Mouse (Mus musculus) CH12.LX (cell line): ENCODE results near the gene Slc25a36. TPM values are rescaled to one million over a fixed set of nuclear protein-coding genes. Genes with fewer than 3 reads are reported as not detected.
A peak's percentile ranks its signal among the peaks of the same experiment; 100 is the strongest.

Experiments used
- DNase-seq: peaks from one replicate; pipeline ENCODE4 v3.0.0-alpha.2; 2013; ENCODE audit errors: extremely low read depth
- H3K27ac ChIP-seq: 2 replicates; pipeline ENCODE4 v1.5.1; 2012; ENCODE audit warnings: low read depth, mild to moderate bottlenecking, control low read depth, moderate library complexity; ENCODE audit not compliant: insufficient read depth
- H3K27me3 ChIP-seq: replicated peaks from 2 replicates; pipeline ENCODE3; 2012; ENCODE audit warnings: inconsistent platforms
- H3K36me3 ChIP-seq, 2 experiments: replicated peaks in 1 of 2; 2 replicates each; pipeline versions ENCODE3 to v1.6.1; 2012; ENCODE audit warnings: inconsistent platforms in 1 of 2, low read length in 1 of 2, mild to moderate bottlenecking in 1 of 2, mixed read lengths in 1 of 2, moderate library complexity in 1 of 2; ENCODE audit not compliant: control insufficient read depth in 1 of 2, insufficient read depth in 1 of 2
- H3K4me1 ChIP-seq, 2 experiments: 2 replicates each; pipeline ENCODE4 v1.6.1; 2012; ENCODE audit warnings: inconsistent platforms in 1 of 2, moderate library complexity in 1 of 2; ENCODE audit not compliant: insufficient read depth in 2 of 2, control insufficient read depth in 1 of 2
- H3K4me2 ChIP-seq: 2 replicates; pipeline ENCODE4 v1.6.1; 2012; ENCODE audit warnings: low read depth, mild to moderate bottlenecking, control low read depth; ENCODE audit not compliant: poor library complexity, insufficient read depth, severe bottlenecking
- H3K4me3 ChIP-seq, 3 experiments: fragments of 150-350 bp in 1 of 3; sonication (generic) in 1 of 3; replicated peaks in 1 of 3; 2 replicates each; pipeline versions ENCODE3 to v1.5.1; 2011 to 2012; ENCODE audit warnings: low read depth in 2 of 3, low read length in 2 of 3, mild to moderate bottlenecking in 2 of 3, moderate library complexity in 2 of 3, control low read depth in 1 of 3, improper control_type of control experiment in 1 of 3, inconsistent platforms in 1 of 3, mixed read lengths in 1 of 3; ENCODE audit not compliant: poor library complexity in 1 of 3
- H3K79me2 ChIP-seq: replicated peaks from 2 replicates; pipeline ENCODE4 v1.6.1; 2012; ENCODE audit warnings: mild to moderate bottlenecking, moderate library complexity; ENCODE audit not compliant: control insufficient read depth, poor library complexity, insufficient read depth, severe bottlenecking; ENCODE audit errors: extremely low read depth
- H3K9ac ChIP-seq: 2 replicates; pipeline ENCODE4 v1.6.1; 2012; ENCODE audit warnings: low read depth, mild to moderate bottlenecking, control low read depth, moderate library complexity; ENCODE audit not compliant: insufficient read depth
- H3K9me3 ChIP-seq: replicated peaks from 2 replicates; pipeline ENCODE3; 2012; ENCODE audit warnings: low read length, inconsistent platforms, mixed read lengths
- BHLHE40 ChIP-seq: IDR thresholded peaks from 2 replicates; pipeline ENCODE4 v1.6.1; 2011; ENCODE audit warnings: mild to moderate bottlenecking, low read depth, low read length, improper control_type of control experiment
- E2F4 ChIP-seq: IDR thresholded peaks from 2 replicates; pipeline ENCODE4 v1.6.1; 2011; ENCODE audit warnings: low read depth, low read length, improper control_type of control experiment; ENCODE audit not compliant: insufficient replicate concordance
- GABPA ChIP-seq: IDR thresholded peaks from 2 replicates; pipeline ENCODE4 v1.6.1; 2012; ENCODE audit warnings: low read depth, low read length, improper control_type of control experiment, inconsistent platforms; ENCODE audit not compliant: insufficient replicate concordance
- IRF4 ChIP-seq: IDR thresholded peaks from 2 replicates; pipeline ENCODE4 v1.6.1; 2014; ENCODE audit warnings: low read depth, mild to moderate bottlenecking, inconsistent platforms, low read length, improper control_type of control experiment
- JUND ChIP-seq: conservative IDR thresholded peaks from 2 replicates; pipeline ENCODE4 v1.6.1; 2011; ENCODE audit warnings: low read depth, low read length, improper control_type of control experiment
- NELFE ChIP-seq: IDR thresholded peaks from 2 replicates; pipeline ENCODE4 v1.6.1; 2011; ENCODE audit warnings: low read depth, low read length, improper control_type of control experiment
- PAX5 ChIP-seq: IDR thresholded peaks from 2 replicates; pipeline ENCODE4 v1.6.1; 2012; ENCODE audit warnings: low read length, inconsistent platforms, mixed read lengths
- POLR2AphosphoS2 ChIP-seq: IDR thresholded peaks from 2 replicates; pipeline ENCODE4 v1.6.1; 2011; ENCODE audit warnings: low read depth, low read length, improper control_type of control experiment
- RAD21 ChIP-seq: IDR thresholded peaks from 2 replicates; pipeline ENCODE4 v1.6.1; 2011; ENCODE audit warnings: low read depth, mild to moderate bottlenecking, low read length, improper control_type of control experiment, moderate library complexity
- TCF12 ChIP-seq: IDR thresholded peaks from 2 replicates; pipeline ENCODE4 v1.6.1; 2014; ENCODE audit warnings: low read depth, mild to moderate bottlenecking, inconsistent platforms, low read length, improper control_type of control experiment
- ZMIZ1 ChIP-seq: IDR thresholded peaks from 2 replicates; pipeline ENCODE4 v1.6.1; 2012; ENCODE audit warnings: low read depth, mild to moderate bottlenecking, inconsistent platforms, low read length, improper control_type of control experiment
- ZNF384 ChIP-seq: IDR thresholded peaks from 2 replicates; pipeline ENCODE4 v1.6.1; 2012; ENCODE audit warnings: low read depth, low read length, improper control_type of control experiment, inconsistent platforms
- dilution Hi-C: fragments of 300-500 bp; cut with MboI; formaldehyde crosslinking; loops from 2 replicates; pipeline ENCODE4 v1.14.3; 2020; ENCODE audit warnings: low sequenced_read_pairs; ENCODE audit not compliant: extremely low pct_unique_long_range_greater_than_20kb, extremely low pct_ligation_motif_present
- in situ Hi-C: fragments of 300-500 bp; cut with MboI; formaldehyde crosslinking; loops from 3 replicates; pipeline ENCODE4 v1.14.3; 2019; ENCODE audit warnings: low sequenced_read_pairs, low pct_ligation_motif_present, low pct_unique_long_range_greater_than_20kb, mixed read lengths
- polyA plus RNA-seq: library from polyadenylated mRNA; unstranded; fragments of >175 nt; gene quantifications from 2 replicates; pipeline ENCODE4 v1.2.1, GENCODE M21; 2012; ENCODE audit warnings: low read depth; ENCODE audit not compliant: insufficient read length
- total RNA-seq, 2 experiments: library from RNA; depleted of rRNA; stranded (reverse); fragments of 300-350 nt in 1 of 2; fragments of >200 nt in 1 of 2; gene quantifications; 2 replicates each; pipeline ENCODE4 v1.2.3; 2012 to 2014

The Slc25a36 gene
- total and polyA plus RNA-seq, 3 experiments = 14.9 to 35.6 (median 18.7) TPM

- TF ChIP-seq NELFE (no peak), ZMIZ1 (no peak), RAD21 (no peak), GABPA (no peak), PAX5 (no peak)
- peaks cover 3 to 14% of the 10 kb centered on the region in 2 experiments for H3K36me3 ChIP-seq
- dilution Hi-C loops (no loop called here), in situ Hi-C loops (loop anchor here (10.0 kb wide), 2 partner anchors 100 to 140 kb away; no protein-coding TSS in a partner anchor)
- no peak overlapping the region for H3K27ac ChIP-seq
- no peak overlapping the region for H3K4me2 ChIP-seq
- 0 out of 4 replicates have a peak, but pooled peaks cover 0 to 3% of the 10 kb centered on the region in 2 experiments for H3K4me1 ChIP-seq
- H3K9ac ChIP-seq = no peak overlapping the region
- DNase-seq = no peak
- no peaks in the 10 kb centered on the region for H3K27me3 ChIP-seq
- H3K79me2 ChIP-seq = no peaks in the 10 kb centered on the region
- no peak overlapping the region for H3K4me3 ChIP-seq
- no peaks in the 10 kb centered on the region for H3K9me3 ChIP-seq
Measured at GRCm38 (mm10) chr9:97065216-97065615, 45.7 kb downstream of the Slc25a36 start.

- no peaks in the 10 kb centered on the region for H3K9me3 ChIP-seq
- no peaks in the 10 kb centered on the region for H3K27me3 ChIP-seq
- H3K36me3 ChIP-seq = peaks cover 3 to 12% of the 10 kb centered on the region in 2 experiments
- TF ChIP-seq POLR2AphosphoS2 (no peak), E2F4 (no peak), JUND (no peak)
- no peak overlapping the region for H3K4me2 ChIP-seq
- H3K79me2 ChIP-seq = no peaks in the 10 kb centered on the region
- in situ Hi-C loops (loop anchor here (10.0 kb wide), 2 partner anchors 99 to 139 kb away; no protein-coding TSS in a partner anchor), dilution Hi-C loops (no loop called here)
- DNase-seq = no peak
- no peak overlapping the region for H3K4me3 ChIP-seq
- no peak overlapping the region for H3K9ac ChIP-seq
- H3K4me1 ChIP-seq = 0 out of 4 replicates have a peak, but pooled peaks cover 0 to 3% of the 10 kb centered on the region in 2 experiments
- no peak overlapping the region for H3K27ac ChIP-seq
Measured at GRCm38 (mm10) chr9:97064161-97064560, 46.8 kb downstream of the Slc25a36 start.

GRCm38 (mm10) chr9:97061696-97062095 is 49.3 kb downstream of the Slc25a36 start:
- H3K9me3 ChIP-seq = no peaks in the 10 kb centered on the region
- in situ Hi-C loops = loop anchor here (10.0 kb wide), 2 partner anchors 97 to 137 kb away; no protein-coding TSS in a partner anchor
- 0 out of 4 replicates have a peak, but pooled peaks cover 0 to 3% of the 10 kb centered on the region in 2 experiments for H3K4me1 ChIP-seq
- no peak overlapping the region for H3K9ac ChIP-seq
- TF ChIP-seq BHLHE40 (peak; percentile 93), TCF12 (no peak), IRF4 (0 out of 2 replicates have a peak, but pooled peaks have one; percentile 19), ZNF384 (no peak)
- H3K36me3 ChIP-seq = no peaks in the 10 kb centered on the region
- DNase-seq = no peak
- dilution Hi-C loops = no loop called here
- H3K79me2 ChIP-seq = no peaks in the 10 kb centered on the region
- H3K27ac ChIP-seq = no peak overlapping the region
- H3K4me2 ChIP-seq = no peak overlapping the region
- no peaks in the 10 kb centered on the region for H3K27me3 ChIP-seq
- no peak overlapping the region for H3K4me3 ChIP-seq
